Mouse (Mus musculus) forebrain, postnatal 0 days (tissue): ENCODE results near the gene Commd7. TPM values are rescaled to one million over a fixed set of nuclear protein-coding genes. Genes with fewer than 3 reads are reported as not detected.

Experiments
- ATAC-seq: fragments of 200-750 bp; cut with Nextera tagmentation; 2 replicates; pipeline ENCODE4 v1.8.0; 2017; ENCODE audit warnings: mild to moderate bottlenecking, moderate library complexity
- DNase-seq: peaks from one replicate; pipeline ENCODE4 v3.0.0-alpha.2; 2015
- H3K27ac ChIP-seq: fragments of 300-500 bp; sonication (generic); 2 replicates; pipeline ENCODE4 v1.5.1; 2014; ENCODE audit warnings: low read depth, mild to moderate bottlenecking, antibody characterized with exemption, low read length, moderate library complexity, mixed read lengths
- H3K27me3 ChIP-seq: fragments of 300-500 bp; sonication (generic); 2 replicates; pipeline ENCODE4 v1.6.1; 2014; ENCODE audit warnings: mild to moderate bottlenecking, low read length, mixed read lengths; ENCODE audit not compliant: insufficient read depth
- H3K36me3 ChIP-seq: fragments of 300-500 bp; sonication (generic); 2 replicates; pipeline ENCODE4 v1.6.1; 2014; ENCODE audit warnings: mild to moderate bottlenecking, moderate library complexity; ENCODE audit not compliant: insufficient read depth
- H3K4me1 ChIP-seq: fragments of 300-500 bp; sonication (generic); 2 replicates; pipeline ENCODE4 v1.6.1; 2014; ENCODE audit warnings: antibody characterized with exemption; ENCODE audit not compliant: insufficient read depth
- H3K4me2 ChIP-seq: fragments of 300-500 bp; sonication (generic); 2 replicates; pipeline ENCODE4 v1.6.1; 2014; ENCODE audit warnings: low read depth, mild to moderate bottlenecking, moderate library complexity
- H3K4me3 ChIP-seq: fragments of 300-500 bp; sonication (generic); 2 replicates; pipeline ENCODE4 v1.5.1; 2014; ENCODE audit warnings: low read depth, low read length, mixed read lengths
- H3K9ac ChIP-seq: fragments of 300-500 bp; sonication (generic); 2 replicates; pipeline ENCODE4 v1.6.1; 2014; ENCODE audit warnings: mild to moderate bottlenecking
- H3K9me3 ChIP-seq: fragments of 300-500 bp; sonication (generic); 2 replicates; pipeline ENCODE4 v1.6.1; 2016; ENCODE audit warnings: low read length
- CTCF ChIP-seq: sonication (generic); IDR thresholded peaks from 2 replicates; pipeline ENCODE4 v1.5.1; 2016; ENCODE audit warnings: antibody characterized with exemption, control low read depth, low read depth
- WGBS: fragments of 180-500 bp; shearing (Covaris S2); extraction: QIAGEN DNeasy Blood & Tissue Kit; methylation state at CpG from one replicate; pipeline ENCODE4 v1.1.7; 2014; 5-methylcytosine and 5-hydroxymethylcytosine counted together
- polyA plus RNA-seq: library from polyadenylated mRNA; unstranded; fragments of >200 nt; fragmentation: Nextera tagmentation; extraction: Ambion mirVana; gene quantifications from 2 replicates; pipeline ENCODE4 v1.2.1, GENCODE M21; 2015
- total RNA-seq: library from RNA; depleted of rRNA; stranded (reverse); fragments of >200 nt; gene quantifications from 2 replicates; pipeline ENCODE4 v1.2.3, GENCODE M21; 2014

Commd7 gene
- total and polyA plus RNA-seq, 2 experiments from 2014 or later: 46.4 to 116 TPM

DNA sequence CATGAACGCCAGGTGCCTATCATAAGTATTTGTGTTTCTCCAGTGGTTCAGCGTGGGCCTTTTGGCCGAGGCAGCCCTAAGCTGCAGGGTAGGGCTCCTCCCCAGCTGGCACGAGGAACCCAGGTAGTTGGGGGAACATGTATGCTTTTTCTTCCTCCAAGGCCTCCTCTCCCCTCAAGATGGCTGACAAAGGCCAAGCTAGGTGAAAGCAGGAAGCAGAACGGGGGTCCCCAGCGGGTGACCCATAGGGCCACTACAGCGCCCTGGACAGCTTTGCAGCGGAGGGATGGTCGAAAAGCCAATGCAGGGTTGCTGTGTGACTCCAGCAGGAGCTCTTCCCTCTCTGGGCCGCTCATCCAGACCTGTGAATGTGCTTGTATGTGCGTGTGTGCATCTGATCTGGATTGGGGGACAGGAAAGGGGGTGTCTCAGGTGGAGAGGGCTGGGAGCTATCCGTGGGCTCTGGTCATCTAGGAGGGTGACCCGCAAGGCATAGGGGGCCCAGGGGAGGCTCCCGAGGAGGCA is 16.3 kb upstream of the Commd7 start:
- Histone ChIP-seq H3K27ac (no peak overlapping the region), H3K4me3 (peak overlapping the region; percentile 81), H3K27me3 (no peaks in the 10 kb centered on the region), H3K36me3 (no peaks in the 10 kb centered on the region), H3K4me1 (no peaks in the 10 kb centered on the region), H3K9ac (peak overlapping the region; percentile 69), H3K9me3 (no peaks in the 10 kb centered on the region), H3K4me2 (peak overlapping the region; percentile 89)
- no peak for ATAC-seq
- no peak for TF ChIP-seq CTCF
- 21% methylated on average over 13 of the region's 14 CpGs for WGBS
- no peak for DNase-seq

DNA sequence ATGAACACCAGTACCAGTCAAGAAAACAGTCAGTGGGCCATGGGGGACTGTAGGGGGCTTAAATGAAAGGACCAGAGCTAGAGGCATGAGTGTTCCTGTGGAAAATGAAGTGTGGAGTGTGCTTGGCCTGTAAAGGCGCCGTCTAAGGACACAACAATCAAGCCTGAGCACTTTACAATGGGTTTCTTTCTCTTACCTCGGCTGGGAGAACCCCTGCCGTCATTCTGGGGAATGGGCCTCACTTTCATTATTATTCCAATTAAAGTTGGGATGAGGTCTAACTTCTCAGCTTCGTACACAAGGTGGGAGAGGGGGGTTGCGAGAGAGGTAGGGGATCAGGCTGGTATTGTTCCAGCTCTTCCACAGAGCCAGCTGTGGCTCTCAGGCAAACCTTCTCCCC is 10.4 kb upstream of the Commd7 start:
- no peak overlapping the region for H3K4me3 ChIP-seq
- DNase-seq (no peak), ATAC-seq (no peak)
- 14% methylated on average over 6 of the region's 6 CpGs for WGBS
- no peaks in the 10 kb centered on the region for H3K36me3 ChIP-seq
- H3K9ac ChIP-seq: no peak overlapping the region
- TF ChIP-seq CTCF: no peak
- no peak overlapping the region for H3K27ac ChIP-seq
- H3K4me2 ChIP-seq: no peak overlapping the region
- no peaks in the 10 kb centered on the region for H3K27me3 ChIP-seq
- H3K4me1 ChIP-seq: no peaks in the 10 kb centered on the region
- no peaks in the 10 kb centered on the region for H3K9me3 ChIP-seq

DNA sequence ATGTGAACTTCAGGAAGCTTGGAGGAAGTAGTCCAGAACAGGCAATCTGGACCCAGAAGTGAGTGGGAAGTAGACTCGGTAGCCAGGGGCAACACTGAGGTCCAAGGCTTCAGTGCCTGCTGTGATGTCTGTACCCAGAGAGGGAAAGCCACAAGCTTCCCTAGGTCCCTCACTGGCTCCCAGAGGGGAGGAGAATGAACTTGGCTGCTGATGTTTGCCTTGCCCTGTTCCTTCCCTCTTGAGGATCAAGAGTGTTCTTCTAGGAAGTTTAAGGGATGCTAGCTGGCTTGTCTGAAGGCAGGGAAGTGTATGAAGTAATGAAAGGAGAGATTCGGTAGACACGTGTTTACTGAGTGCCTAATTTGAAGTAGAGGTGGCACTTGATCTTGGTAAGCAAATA is 9.9 kb upstream of the Commd7 start:
- H3K27ac ChIP-seq: no peak overlapping the region
- no peaks in the 10 kb centered on the region for H3K9me3 ChIP-seq
- WGBS: 17% methylated on average over 3 of the region's 3 CpGs
- ATAC-seq (no peak), DNase-seq (no peak)
- H3K9ac ChIP-seq: no peak overlapping the region
- H3K4me1 ChIP-seq: no peaks in the 10 kb centered on the region
- H3K36me3 ChIP-seq: no peaks in the 10 kb centered on the region
- H3K4me2 ChIP-seq: no peak overlapping the region
- H3K27me3 ChIP-seq: no peaks in the 10 kb centered on the region
- no peak for TF ChIP-seq CTCF
- H3K4me3 ChIP-seq: no peak overlapping the region

GRCm38 (mm10) chr2:153638977-153639680 is 6.5 kb upstream of the Commd7 start:
- 18% methylated on average over 15 of the region's 15 CpGs for WGBS
- Histone ChIP-seq H3K4me2 (no peak overlapping the region), H3K27me3 (no peaks in the 10 kb centered on the region), H3K27ac (no peak overlapping the region), H3K4me3 (no peak overlapping the region), H3K36me3 (no peaks in the 10 kb centered on the region), H3K4me1 (no peaks in the 10 kb centered on the region), H3K9ac (no peak overlapping the region), H3K9me3 (no peaks in the 10 kb centered on the region)
- ATAC-seq (no peak), DNase-seq (no peak)
- TF ChIP-seq CTCF: no peak

DNA sequence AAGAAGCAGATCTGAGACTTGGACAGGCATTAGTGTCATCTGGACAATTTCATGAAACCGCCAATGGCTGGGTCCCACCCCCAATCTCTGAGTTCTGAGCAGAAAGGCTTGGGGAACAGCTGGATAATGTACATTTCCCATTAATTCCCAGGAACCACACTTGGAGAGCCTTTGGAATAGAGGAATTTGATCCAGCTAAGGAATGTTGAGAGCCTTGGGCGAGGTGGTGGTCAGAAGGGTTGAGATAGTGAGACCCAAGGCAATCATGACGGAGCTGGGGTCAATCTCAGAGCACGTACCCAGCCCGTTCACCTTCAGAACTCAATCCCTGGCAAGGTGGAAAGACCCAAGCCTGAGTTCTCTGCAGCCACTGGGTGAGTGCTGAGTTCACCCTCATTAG is 678 bp upstream of the Commd7 start:
- WGBS: 93% methylated on average over 5 of the region's 5 CpGs
- no peak for DNase-seq
- ATAC-seq: no peak
- 0 out of 2 replicates have a peak, but pooled peaks cover 7% of the 10 kb centered on the region for H3K4me1 ChIP-seq
- H3K9me3 ChIP-seq: no peaks in the 10 kb centered on the region
- no peaks in the 10 kb centered on the region for H3K27me3 ChIP-seq
- peak overlapping the region; percentile 58; the same call in 1 of the 2 replicates for H3K4me2 ChIP-seq
- H3K9ac ChIP-seq: no peak overlapping the region
- peaks cover 2% of the 10 kb centered on the region for H3K36me3 ChIP-seq
- H3K4me3 ChIP-seq: no peak overlapping the region
- TF ChIP-seq CTCF: no peak
- H3K27ac ChIP-seq: no peak overlapping the region

GRCm38 (mm10) chr2:153632871-153633226 is 268 bp upstream of the Commd7 start:
- ATAC-seq (no peak; the same call in 1 of the 2 replicates), DNase-seq (no peak)
- Histone ChIP-seq H3K4me3 (peak overlapping the region; percentile 78), H3K4me2 (peak overlapping the region; percentile 58), H3K9ac (peak overlapping the region; percentile 91), H3K27me3 (no peaks in the 10 kb centered on the region), H3K36me3 (peaks cover 6% of the 10 kb centered on the region), H3K9me3 (no peaks in the 10 kb centered on the region), H3K27ac (peak overlapping the region; percentile 88), H3K4me1 (0 out of 2 replicates have a peak, but pooled peaks cover 7% of the 10 kb centered on the region)
- no peak for TF ChIP-seq CTCF
- WGBS: 41% methylated on average over 2 of the region's 2 CpGs

- DNase-seq (no peak), ATAC-seq (no peak)
- Histone ChIP-seq H3K9me3 (no peaks in the 10 kb centered on the region), H3K27ac (no peak overlapping the region), H3K36me3 (peaks cover 23% of the 10 kb centered on the region), H3K4me3 (no peak overlapping the region), H3K9ac (no peak overlapping the region), H3K4me1 (0 out of 2 replicates have a peak, but pooled peaks cover 7% of the 10 kb centered on the region), H3K4me2 (no peak overlapping the region), H3K27me3 (no peaks in the 10 kb centered on the region)
- 89% methylated on average over 3 of the region's 3 CpGs for WGBS
- no peak for TF ChIP-seq CTCF
These were observed 1.6 kb downstream of the Commd7 start for GRCm38 (mm10) chr2:153630950-153631349.
